Mouse (Mus musculus) WW6 (cell line): Measurements from ENCODE around the gene Olr1.
A peak's percentile ranks its signal among the peaks of the same experiment; 100 is the strongest.

Experiments
- DNase-seq: peaks from one replicate; pipeline ENCODE4 v3.0.0-alpha.2; 2013; ENCODE audit warnings: low read depth, low spot score

Olr1 gene

DNA sequence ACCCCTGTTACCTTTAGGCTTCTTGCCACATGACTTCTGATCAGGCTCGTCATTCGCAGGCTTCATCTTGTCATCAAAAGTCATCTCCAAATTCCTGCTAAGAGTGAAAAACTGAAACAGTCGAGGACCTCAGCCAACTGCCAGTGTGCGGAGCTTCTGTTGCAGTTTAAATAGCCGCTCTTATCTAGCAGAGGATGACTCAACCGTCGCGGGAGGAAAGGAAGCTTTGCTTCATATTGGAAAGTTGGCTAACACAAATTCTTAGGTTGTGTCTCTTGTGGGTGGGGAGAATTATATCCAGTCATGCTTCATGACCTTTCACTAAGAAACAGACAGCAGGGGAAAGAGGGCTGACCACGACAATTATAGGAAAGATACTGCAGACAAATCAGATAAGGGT is at the start of gene Olr1:
Olr1 (minus strand) TSS at position 142 of the 400 bp plus-strand sequence.
- no peak for DNase-seq

DNA sequence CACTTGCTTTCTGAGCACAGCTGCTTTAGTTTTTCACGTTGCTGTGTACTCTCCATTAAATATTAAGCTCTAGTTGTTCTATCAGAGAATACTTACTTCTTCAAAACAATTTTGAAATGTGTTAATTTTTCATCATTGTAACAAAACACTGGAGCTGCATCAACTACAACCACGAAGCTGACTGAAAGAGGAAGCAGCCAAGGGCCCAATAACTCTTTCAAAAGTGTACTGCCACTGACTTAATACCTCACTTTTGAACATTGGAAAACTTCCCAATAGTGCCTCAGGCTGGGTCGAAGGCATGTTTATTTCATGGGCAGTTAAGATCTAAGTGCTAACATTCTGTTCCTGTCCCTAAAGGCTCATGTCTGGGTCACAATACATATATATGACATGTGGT is 41.0 kb upstream of the Olr1 start:
- DNase-seq: no peak

DNA sequence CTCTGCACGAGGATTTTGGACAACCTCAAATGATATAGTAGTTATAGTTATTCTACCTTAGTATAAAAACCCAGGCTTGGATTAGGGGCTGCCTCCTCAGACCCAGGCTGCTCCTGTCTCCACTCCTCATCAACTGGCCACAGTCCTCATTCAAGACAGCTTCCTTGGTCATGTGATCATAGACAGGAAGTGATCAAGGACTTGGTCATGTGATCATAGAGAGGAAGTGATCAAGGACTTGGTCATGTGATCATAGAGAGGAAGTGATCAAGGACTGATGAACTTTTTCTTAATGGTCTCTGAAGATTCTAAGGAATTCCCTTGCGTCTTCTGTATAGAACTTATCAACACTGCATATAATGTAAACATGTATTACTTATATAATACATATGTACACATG is 40.3 kb upstream of the Olr1 start:
- no peak for DNase-seq

DNA sequence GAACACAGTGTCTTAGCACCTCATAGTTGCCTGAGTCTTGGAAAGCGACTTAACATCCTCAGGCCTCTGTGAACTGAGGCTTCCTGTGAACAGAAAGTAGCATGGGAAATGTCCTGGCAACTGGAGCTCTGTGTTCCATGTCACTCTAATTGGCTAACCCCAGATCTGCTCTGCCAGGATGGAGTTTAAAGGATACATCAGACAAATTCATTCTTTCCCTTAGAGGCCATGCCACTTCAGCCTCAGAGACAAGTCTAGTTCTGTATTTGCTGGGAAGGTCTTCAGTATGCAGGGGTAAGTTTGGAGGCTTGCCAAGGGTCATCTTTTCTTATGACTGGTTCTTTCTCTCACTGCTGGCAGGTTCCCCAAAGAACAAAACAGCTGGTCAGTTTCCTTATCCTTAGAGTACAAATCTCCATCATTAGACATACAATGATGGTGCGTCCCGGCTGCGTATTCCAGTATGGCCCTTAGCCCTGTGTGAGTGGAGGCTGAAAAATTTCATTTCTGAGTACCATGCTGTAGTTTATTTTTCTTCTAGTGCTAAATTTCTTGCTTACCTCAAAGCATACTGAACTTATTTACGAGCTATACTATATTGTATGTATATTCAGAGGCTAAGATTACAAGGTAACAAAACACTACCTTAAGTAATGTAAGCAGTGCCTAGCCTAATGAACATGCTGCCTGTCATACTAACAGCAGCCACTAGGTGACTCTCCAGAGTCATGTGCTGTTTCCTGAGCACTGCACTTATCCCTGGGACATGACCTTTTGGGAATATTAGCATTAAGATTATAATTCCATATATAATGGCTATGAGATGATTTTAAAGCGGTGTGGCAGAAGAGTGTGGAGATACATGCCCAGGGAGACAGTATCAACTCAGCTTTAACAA is 37.0 kb upstream of the Olr1 start:
- peak; percentile 45 for DNase-seq

DNA sequence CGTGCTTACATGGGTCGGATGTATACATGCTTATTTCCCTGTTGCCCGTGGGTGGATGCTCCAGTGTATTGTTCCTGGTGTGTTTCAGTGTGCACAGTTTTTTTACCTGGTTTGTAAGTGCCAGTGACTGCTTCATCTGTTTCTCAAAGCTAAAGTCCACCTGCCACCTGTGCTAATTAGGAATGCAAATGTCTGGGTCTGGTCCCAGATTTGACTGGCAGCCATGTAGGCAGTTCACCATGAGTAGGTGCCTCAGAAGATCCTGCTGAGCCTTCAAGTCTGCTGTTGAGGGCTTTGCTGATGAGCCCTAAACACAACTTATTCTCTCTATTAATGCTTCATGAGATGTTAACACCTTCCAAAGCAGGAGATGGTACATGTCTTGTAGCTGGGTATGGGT is 35.6 kb upstream of the Olr1 start:
- no peak for DNase-seq

DNA sequence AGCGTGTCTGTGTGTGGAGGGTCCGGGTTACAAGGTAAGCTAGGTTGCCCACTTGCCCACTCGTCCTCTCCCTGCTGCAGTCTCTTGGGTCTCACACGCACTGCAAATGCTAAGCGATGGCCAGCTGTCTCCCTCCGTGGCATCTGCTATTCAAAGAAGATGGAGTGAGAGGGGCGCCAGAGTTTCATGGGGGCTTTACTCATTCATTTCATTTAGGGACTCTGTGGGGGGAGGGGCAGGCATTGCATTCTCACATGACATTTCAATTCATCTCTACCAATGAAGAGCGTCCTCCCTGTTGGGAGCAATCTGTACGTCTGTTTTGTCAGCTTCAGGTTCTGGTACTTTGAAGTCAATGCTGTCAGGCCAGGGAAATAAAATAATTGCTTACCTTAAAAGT is 35.0 kb upstream of the Olr1 start:
- DNase-seq: no peak

DNA sequence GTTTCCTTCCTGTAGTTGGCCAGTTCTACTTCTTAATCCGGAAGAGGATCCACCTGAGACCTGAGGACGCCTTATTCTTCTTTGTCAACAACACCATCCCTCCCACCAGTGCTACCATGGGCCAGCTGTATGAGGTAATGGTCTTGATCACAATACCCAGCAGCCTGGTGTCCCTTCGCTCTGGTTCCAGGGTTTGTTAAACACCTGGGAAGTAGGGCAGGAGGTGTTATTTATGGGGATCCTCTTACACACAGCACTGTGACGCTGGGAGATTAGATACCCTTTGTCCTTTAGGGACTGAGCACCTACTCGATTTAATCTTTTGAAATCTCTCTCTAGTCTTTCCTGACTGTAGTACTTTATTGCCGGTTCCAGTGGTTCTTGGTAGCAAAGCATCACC is 31.6 kb upstream of the Olr1 start:
- DNase-seq: no peak

DNA sequence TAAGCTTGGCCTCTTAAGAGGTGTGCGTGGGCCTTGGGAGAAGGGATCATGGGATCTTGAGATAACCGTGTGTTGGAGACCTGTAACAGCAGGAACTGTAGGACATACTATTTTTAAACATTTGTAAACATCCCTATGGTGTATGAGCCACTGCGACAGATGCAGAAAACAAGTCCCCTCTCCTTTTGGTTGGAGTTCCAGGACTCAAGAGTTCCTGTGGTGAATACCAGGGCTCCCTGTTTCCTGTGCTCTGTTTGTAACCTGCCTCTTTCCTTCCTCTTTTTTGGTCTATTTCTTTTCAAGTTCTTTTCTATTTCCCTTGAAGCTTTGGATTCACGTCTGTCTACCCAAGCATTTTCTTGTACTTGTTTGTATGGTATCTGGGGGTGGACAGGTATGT is 28.8 kb upstream of the Olr1 start:
- DNase-seq: no peak

DNA sequence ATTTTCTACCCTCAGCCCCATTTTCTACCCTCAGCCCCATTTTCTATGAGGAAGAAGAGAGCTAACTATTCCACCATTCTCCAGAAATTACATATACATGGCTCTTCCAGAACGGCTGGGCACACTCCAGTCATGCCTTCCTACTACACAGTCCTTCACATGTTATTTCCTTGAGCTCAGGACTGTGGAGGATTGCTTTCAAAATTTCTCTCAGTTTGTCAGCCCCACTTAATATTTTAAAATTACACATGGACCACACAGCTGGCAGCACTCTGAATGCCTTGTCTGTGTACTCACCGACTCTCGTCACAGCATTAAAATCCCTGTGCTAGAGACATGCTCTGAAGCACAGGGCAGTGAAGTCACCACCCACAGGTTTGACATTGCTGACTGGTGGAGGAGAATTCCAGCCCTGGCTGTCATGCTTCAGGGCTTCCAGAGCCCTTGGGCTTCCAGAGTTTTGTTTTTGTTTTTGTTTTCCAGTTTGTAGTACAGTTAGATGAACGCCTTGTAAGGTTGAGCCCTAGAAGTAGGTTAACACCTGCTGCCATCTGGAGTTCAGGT is 27.7 kb upstream of the Olr1 start:
- DNase-seq: no peak

DNA sequence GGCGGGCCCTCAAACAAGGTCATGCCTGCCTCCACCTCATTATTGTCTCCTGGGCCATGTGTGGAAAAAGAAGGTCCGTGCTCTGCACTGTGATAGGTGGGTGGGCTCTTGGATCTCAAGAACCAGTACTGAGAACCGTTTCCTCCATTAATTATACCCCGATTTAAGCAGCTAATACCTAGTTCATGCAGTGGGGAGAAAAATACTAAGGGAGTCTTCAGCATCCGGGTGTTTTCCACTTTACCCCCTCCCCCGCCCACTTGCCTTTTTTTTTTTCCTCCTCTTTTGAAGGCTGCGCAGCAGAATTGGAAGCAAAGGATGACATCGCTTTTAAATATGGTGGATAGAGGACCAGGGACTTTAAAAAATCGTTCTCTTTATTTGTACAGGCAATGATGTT is 27.1 kb upstream of the Olr1 start:
- no peak for DNase-seq

DNA sequence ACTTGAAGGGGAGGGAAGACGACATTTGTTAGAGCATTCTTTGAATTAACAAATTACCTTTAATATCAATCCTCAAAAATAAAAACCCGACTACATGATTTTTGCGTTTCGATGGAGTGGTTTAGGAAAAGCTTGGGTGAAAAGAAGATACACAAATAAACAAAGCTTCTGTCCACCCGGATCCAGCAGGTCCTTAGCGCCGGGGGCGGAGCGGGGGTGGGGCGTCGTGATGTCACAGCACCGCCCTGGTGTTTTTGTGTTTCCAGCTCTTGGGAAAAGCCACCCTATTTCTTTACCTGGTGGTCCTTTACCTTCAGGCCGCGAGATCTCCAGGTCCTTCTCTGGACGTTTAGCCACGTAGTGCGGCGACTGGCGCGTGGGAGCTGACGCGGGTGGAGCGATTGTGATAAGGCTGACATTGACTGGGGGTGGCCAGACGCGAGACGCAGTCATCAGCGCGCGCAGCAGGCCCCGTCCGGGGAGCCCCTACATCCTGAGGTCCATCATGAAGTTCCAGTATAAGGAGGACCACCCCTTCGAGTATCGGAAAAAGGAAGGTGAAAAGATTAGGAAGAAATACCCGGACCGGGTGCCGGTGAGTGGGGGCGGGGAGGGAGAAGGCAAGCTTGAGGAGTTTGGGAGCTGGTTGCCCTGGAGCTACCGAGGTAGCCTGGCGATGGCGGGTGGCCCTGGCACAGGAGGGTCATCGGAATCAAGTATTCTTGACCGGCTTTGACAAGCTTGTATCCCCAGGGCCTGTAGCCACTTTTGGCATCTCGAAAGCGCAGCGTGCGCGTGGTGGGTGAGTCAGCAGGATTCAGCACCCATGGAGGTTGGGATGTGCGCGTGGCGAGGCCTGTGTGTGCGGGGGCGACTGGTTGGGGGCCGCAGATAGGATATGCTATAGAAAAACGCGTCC is 26.2 kb upstream of the Olr1 start, which contains the start of gene Gabarapl1:
Gabarapl1 (plus strand) TSS at position 219 of the 919 bp plus-strand sequence.
- DNase-seq: peak; percentile 49

DNA sequence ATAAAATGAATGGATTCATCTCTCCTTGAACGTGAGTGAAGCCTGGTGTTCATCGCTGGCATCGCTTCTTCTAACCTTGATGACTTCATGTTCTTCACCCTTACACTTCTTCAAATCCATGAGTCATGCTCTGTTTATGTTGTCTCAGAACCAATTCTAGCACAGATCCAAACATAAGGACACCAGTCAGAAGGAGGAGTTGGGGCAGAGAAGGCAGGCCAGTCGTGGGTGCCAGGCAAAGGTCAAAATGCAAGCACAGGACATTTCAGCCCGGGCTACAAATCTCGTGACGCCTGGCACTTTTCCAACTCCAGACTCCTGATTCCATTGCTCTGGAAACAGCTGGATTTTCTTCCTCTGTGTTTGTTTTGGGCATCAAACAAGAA is 25.6 kb upstream of the Olr1 start:
- no peak for DNase-seq

DNA sequence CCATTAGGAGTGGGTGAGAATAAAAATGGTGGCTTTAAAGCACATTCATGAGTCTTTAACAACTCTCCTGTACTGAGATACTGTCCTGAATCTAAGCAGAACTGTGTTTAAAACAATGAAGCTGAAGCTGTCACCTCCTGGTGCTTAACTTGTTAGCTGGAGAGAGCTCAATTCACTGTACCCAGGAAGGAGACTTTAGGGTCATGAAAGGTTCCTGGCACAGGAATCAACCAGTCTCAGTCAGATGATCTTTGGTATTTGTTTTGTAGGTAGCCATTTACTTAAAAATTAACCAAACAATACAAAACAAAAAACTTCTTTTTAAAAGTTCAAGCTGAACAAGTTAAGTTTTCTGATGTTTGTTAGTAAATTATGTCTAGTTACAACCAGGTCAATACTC is 23.3 kb upstream of the Olr1 start:
- DNase-seq: no peak

DNA sequence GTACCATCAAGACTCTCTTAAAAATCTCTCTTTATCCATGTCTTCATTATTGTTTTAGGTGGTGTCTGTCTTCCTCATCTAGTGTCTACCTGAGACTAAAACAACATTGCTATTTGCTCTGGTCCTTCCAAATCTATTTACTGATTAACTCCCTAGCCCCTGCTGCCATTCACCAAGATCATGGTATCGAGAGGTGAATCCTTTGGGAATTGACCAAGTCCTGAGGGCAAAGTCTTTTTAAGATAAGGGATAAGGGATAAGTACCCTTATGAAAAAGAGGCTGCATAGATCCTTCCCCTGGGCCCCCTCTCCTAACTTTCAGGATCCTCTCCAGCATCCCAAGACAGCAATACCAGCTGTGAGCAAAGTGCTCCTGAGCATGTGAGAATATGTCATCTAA is 22.6 kb upstream of the Olr1 start:
- no peak for DNase-seq

DNA sequence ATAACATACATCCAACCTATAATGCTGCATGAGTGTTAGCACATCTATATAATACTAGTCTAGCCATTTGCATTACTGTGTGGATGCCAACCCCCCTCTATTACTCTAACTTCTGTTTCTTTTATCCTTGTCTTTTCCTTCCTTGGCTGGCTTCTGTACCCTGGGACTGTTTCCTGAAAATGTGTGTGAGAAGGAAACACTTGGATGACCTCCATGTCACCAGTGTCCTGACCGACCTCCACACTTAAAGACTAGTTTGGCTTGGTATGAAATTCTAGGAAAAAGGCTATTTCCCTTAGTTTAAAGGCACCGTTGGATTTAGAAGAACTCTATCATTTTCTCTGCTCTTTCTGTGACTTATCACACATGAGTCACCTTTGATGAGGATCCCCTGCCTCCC is 20.5 kb upstream of the Olr1 start:
- no peak for DNase-seq

DNA sequence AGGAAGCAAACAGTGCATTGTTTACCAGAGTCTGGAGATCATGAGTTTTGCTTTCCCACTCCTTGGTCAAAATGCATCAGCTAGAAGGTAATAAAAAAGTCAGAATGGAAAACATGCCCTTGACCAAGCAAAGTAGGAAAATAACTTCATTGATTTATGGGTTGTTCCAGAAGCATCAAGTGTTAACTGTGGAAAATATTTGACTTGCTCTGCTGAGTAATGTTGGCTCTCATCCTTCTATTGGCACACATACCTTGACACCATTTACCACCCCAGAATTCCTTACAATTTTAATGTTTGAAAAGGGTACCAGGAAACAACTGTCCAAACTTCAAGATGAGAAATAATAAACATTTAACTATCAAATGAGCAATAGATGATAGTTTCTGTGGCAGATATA is 19.1 kb upstream of the Olr1 start:
- DNase-seq: no peak

DNA sequence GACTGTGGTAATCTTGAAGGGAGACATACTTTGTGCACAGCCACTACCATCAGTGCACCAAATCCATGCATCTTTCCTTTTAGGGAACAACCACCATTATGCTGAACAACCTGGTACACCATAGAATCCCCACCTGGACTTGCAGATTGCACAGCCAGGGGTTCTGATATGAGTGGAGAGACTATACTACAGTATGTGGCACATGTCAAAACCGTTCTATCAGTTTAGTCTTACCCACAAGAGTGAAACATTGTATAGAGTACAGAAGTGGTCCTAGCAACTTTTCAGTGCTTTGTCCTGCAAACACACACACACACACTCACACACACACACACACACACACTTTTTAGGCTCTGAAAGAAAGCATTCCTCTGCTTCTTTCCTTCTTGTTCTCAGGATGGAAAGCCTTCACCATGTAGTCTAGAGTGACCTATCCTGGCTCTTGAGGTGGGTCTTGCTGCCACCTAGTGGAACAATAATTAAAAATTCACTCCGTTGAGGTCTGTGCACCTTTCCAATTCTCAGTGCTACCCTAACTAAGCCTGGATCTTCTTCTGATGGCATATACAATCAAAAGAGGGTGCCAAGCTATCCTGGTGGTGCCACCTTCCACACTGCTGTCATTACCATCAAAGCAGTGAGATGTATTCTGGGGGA is 10.9 kb upstream of the Olr1 start:
- no peak for DNase-seq

DNA sequence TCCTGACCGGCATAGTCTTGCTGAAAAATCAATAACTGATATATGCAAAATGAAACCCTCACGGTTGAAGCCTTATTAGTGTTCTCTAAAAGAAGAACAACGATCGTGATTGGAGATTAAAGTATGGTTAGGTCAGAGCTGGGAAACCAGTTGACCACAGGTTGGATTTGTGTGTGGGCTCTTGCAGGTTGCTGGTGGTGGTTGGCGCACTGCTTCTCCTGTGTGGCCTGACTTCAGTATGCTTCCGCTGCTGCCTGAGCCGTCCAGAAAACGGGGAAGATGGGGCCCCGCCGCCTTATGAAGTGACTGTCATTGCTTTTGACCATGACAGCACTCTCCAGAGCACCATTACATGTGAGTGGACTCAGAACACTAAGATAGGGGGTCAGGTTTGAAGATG is 9.4 kb upstream of the Olr1 start:
- no peak for DNase-seq

DNA sequence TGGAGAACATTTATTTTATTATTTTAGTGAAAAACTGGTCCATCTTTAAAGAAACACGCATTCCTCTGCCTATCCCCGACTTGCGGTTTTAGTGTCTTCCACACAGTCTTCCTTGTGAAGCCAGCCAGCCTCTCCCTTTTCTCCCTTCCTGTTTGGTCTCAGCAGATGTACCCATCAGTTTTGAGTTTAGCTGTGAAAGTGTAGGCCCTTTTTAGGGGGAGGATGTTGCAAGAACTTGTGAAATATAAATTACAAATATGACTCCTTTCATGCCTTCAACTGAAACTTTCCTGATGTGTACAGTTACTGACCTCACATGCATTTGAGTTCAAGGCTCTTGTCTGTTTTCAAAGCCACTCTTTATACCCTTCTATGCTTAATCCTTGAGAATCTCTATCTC is 8.1 kb upstream of the Olr1 start:
- DNase-seq: no peak

DNA sequence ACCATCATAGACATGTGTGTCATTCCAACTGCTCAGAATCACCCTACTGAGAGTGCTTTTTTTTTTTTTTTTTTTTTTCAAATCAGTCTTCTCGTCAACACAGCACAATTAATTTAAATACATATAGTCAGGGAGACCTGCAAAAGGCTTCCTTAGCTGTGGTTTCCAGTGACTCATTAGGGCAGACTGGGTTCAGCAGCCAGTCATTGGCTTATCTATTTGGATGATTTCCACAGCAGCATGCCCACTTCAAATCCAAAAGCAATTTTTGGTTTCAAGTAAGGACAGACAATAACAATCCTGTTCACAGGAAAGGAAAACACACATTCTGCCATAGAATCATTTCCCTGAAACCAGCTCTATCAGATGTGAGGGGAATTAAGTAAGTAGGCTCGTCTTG is 7.4 kb upstream of the Olr1 start:
- DNase-seq: no peak

DNA sequence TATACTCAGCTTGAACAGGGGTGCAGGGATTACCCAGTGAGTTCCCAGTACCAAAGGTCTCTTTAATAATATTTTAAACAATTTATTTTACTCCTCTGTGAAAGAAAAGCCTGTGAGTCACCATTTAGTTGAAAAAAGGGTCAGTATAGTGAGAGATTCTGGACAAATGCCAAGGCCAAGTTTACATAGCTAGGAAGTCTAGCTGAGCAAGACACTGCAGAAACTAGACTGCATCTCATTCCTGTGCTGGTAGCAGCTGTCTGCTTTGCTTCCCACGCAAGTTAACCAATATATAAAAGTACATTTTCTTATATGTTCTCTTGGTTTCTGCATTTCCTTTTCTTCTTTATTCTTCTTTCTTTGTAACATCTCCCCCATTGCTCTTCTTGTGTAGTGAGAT is 6.4 kb upstream of the Olr1 start:
- DNase-seq: no peak

DNA sequence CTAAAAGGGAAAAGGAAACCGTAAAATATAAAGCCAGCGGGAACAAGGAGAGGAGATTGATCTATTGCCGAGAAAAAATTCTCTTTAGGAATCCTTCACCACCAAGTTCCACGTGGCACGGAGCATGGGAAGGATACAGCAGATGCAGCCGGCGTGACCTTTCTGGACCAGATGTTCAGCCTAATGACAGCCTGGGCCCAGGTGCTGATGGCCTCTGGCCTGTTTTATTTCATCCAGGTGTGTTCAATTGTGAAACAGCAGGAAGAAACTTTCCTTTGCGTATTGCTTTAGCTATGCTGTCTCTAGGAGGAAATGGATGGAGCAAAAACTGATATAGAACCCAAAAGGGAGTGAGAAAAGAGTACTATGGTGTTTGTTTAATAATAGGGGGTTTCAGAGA is 5.9 kb upstream of the Olr1 start:
- DNase-seq: no peak
